Mouse (Mus musculus) stomach, embryonic 16.5 days (tissue): ENCODE measurements around the gene Enpp1. TPM values are rescaled to one million over a fixed set of nuclear protein-coding genes. Genes with fewer than 3 reads are reported as not detected.

Experiments used
- ATAC-seq: fragments of 200-750 bp; cut with Nextera tagmentation; 2 replicates; pipeline ENCODE4 v1.8.0; 2017; ENCODE audit warnings: moderate number of reproducible peaks, moderate TSS enrichment; ENCODE audit not compliant: insufficient read depth, low FRiP score
- H3K27ac ChIP-seq: fragments of 300-500 bp; sonication (generic); 2 replicates; pipeline ENCODE4 v1.5.1; 2014; ENCODE audit warnings: low read length
- H3K27me3 ChIP-seq: fragments of 300-500 bp; sonication (generic); 2 replicates; pipeline ENCODE4 v1.6.1; 2014; ENCODE audit warnings: low read length, control low read depth, mixed read lengths; ENCODE audit not compliant: control insufficient read depth, insufficient read depth
- H3K36me3 ChIP-seq: fragments of 300-500 bp; sonication (generic); 2 replicates; pipeline ENCODE4 v1.6.1; 2014; ENCODE audit warnings: low read length; ENCODE audit not compliant: control insufficient read depth, insufficient read depth
- H3K4me1 ChIP-seq: fragments of 300-500 bp; sonication (generic); 2 replicates; pipeline ENCODE4 v1.6.1; 2014; ENCODE audit warnings: low read length, control low read depth, mixed read lengths; ENCODE audit not compliant: control insufficient read depth, insufficient read depth
- H3K4me2 ChIP-seq: fragments of 300-500 bp; sonication (generic); 2 replicates; pipeline ENCODE4 v1.6.1; 2014; ENCODE audit warnings: low read depth, low read length, mixed read lengths
- H3K4me3 ChIP-seq: fragments of 300-500 bp; sonication (generic); replicated peaks from 2 replicates; pipeline ENCODE4 v1.5.1; 2014; ENCODE audit warnings: mild to moderate bottlenecking, low read length
- H3K9ac ChIP-seq: fragments of 300-500 bp; sonication (generic); 2 replicates; pipeline ENCODE4 v1.6.1; 2014; ENCODE audit warnings: low read length
- H3K9me3 ChIP-seq: fragments of 300-500 bp; sonication (generic); replicated peaks from 2 replicates; pipeline ENCODE4 v1.6.1; 2016; ENCODE audit warnings: low read length, control low read depth; ENCODE audit not compliant: control insufficient read depth
- WGBS: fragments of 180-500 bp; shearing (Covaris S2); extraction: QIAGEN DNeasy Blood & Tissue Kit; methylation state at CpG from one replicate; pipeline ENCODE4 v1.1.7; 2014; 5-methylcytosine and 5-hydroxymethylcytosine counted together
- polyA plus RNA-seq: library from polyadenylated mRNA; unstranded; fragments of >200 nt; fragmentation: Nextera tagmentation; extraction: Ambion mirVana; gene quantifications from 2 replicates; pipeline ENCODE4 v1.2.1, GENCODE M21; 2015

Enpp1 gene
- polyA plus RNA-seq, 1 experiment from 2014 or later, result 7.1 TPM

DNA sequence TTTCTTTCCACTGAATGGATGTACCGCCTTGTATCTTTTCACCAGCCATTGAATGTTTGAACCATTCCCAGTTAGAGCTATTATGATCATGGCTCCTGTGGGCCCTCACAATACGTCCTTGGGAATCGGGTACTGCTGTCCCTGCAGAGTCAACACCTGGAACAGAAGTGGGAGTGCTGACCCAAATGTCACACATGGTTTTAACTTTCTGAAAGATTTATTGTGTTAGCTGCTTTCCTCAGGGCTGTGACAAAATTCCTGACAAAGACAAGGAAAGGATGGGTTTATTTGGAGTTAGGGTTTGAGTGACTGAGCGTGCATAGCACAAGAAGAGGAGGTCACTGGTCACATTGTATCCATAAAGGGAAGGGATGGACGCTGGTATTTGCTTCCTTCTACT is 4.3 kb upstream of the Enpp1 start:
- peaks cover under 1% of the 10 kb centered on the region; the same call in 1 of the 2 replicates for H3K4me1 ChIP-seq
- no peak overlapping the region for H3K9ac ChIP-seq
- H3K36me3 ChIP-seq, result no peaks in the 10 kb centered on the region
- H3K9me3 ChIP-seq, result no peaks in the 10 kb centered on the region
- no peak overlapping the region for H3K4me3 ChIP-seq
- no peak for ATAC-seq
- H3K27me3 ChIP-seq, result no peaks in the 10 kb centered on the region
- no peak overlapping the region for H3K27ac ChIP-seq
- 78% methylated on average over 5 of the region's 5 CpGs for WGBS
- H3K4me2 ChIP-seq, result no peak overlapping the region

DNA sequence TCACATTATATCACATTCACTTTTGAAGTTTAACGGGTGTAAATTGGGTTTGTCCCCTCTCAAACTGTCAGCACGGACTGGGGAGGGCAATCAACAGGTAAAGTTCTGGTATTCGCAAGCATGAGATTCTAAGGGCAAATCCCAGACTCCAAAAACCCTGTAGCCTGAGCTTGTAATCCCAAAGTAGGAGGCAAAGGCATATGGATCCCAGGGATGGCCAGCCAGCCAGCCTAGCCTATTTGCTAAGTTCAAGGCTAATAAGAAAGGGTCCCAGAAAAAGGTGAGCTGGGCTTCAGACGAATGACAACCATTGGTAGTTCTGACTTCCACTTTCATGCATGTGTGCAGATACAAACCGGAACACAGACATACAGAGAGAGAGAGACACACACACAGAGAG is 942 bp upstream of the Enpp1 start:
- no peak overlapping the region for H3K4me3 ChIP-seq
- no peaks in the 10 kb centered on the region for H3K27me3 ChIP-seq
- no peak for ATAC-seq
- no peak overlapping the region for H3K4me2 ChIP-seq
- no peak overlapping the region for H3K9ac ChIP-seq
- H3K36me3 ChIP-seq, result no peaks in the 10 kb centered on the region
- H3K9me3 ChIP-seq, result no peaks in the 10 kb centered on the region
- peaks cover 3% of the 10 kb centered on the region; the same call in 1 of the 2 replicates for H3K4me1 ChIP-seq
- no peak overlapping the region for H3K27ac ChIP-seq
- WGBS, result 75% methylated on average over 5 of the region's 5 CpGs

DNA sequence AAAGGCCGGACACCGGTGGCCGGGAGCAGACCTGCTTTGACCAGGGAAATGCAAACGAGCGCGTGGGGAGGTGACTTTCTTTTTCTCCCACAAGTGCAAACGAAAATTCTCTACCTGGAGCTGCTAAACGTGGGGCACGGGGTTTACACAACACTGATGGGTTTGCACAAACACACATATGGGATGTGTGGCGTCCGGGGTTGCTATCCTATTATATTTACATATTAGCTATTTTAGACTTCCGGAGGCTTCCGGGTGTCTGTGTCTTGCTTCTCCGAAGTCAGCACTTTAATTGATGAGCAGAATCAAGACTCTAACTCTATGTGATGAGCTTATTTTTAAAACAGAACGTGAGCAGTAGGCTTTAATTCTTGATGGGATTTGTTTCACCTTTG is 405 bp upstream of the Enpp1 start:
- H3K9ac ChIP-seq, result peak overlapping the region; percentile 79
- no peaks in the 10 kb centered on the region for H3K27me3 ChIP-seq
- peak overlapping the region; percentile 98 for H3K4me2 ChIP-seq
- H3K4me1 ChIP-seq, result peaks cover 3% of the 10 kb centered on the region; the same call in 1 of the 2 replicates
- H3K27ac ChIP-seq, result no peak overlapping the region
- 11% methylated on average over 15 of the region's 15 CpGs for WGBS
- H3K9me3 ChIP-seq, result no peaks in the 10 kb centered on the region
- ATAC-seq, result no peak; the same call in 1 of the 2 replicates
- peak overlapping the region; percentile 77 for H3K4me3 ChIP-seq
- H3K36me3 ChIP-seq, result no peaks in the 10 kb centered on the region

DNA sequence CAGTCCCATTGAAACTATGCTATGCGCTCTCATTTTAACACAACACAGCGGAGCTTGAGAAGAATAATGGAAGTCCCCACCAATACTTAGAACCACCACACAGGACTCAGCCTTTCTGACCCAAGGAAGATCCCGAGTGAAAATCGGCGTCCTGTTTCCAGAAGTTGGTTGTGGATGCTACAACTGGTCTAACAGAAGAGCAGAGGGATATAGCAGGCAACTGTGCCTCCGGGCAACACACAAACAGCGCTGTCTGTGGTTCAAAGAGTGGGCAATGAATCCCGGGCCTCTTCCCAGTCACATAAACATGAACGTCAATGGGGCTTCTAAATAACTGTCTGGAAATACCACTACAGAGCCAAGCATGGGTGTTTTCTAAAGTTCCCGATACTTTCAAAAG is 888 bp downstream of the Enpp1 start:
- H3K27me3 ChIP-seq, result no peaks in the 10 kb centered on the region
- peak overlapping the region; percentile 98 for H3K4me2 ChIP-seq
- H3K4me3 ChIP-seq, result peak overlapping the region; percentile 77
- 25% methylated on average over 10 of the region's 10 CpGs for WGBS
- peak overlapping the region; percentile 79 for H3K9ac ChIP-seq
- H3K27ac ChIP-seq, result no peak overlapping the region
- no peak for ATAC-seq
- H3K36me3 ChIP-seq, result no peaks in the 10 kb centered on the region
- peaks cover 3% of the 10 kb centered on the region; the same call in 1 of the 2 replicates for H3K4me1 ChIP-seq
- H3K9me3 ChIP-seq, result no peaks in the 10 kb centered on the region

DNA sequence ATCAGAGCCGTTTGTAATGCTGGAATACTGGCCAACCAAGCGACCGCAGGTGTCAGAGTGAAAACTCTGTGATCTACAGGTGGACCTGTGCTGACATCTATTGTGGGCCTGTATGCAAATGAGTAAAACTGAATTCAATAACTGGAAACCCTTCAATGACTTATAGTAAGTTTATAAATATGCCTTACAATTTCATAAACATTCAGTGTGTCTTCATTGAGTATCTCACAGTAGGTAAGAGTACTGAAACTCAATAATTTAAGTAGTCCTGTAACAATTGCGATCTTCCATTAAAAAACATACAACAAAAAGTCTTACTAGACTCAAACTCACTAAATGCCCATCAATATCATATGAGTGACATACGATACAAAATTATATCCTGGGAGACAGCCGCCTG is 1.6 kb downstream of the Enpp1 start:
- Histone ChIP-seq H3K9me3 (no peaks in the 10 kb centered on the region), H3K27ac (no peak overlapping the region), H3K27me3 (no peaks in the 10 kb centered on the region), H3K4me1 (peaks cover 3% of the 10 kb centered on the region; the same call in 1 of the 2 replicates), H3K4me3 (no peak overlapping the region), H3K4me2 (peak overlapping the region; percentile 98), H3K36me3 (no peaks in the 10 kb centered on the region), H3K9ac (no peak overlapping the region)
- ATAC-seq, result no peak
- WGBS, result 86% methylated on average over 6 of the region's 6 CpGs

- H3K9ac ChIP-seq, result no peak overlapping the region
- no peaks in the 10 kb centered on the region for H3K9me3 ChIP-seq
- H3K4me3 ChIP-seq, result no peak overlapping the region
- no peak overlapping the region for H3K27ac ChIP-seq
- H3K36me3 ChIP-seq, result no peaks in the 10 kb centered on the region
- H3K4me1 ChIP-seq, result peaks cover 3% of the 10 kb centered on the region; the same call in 1 of the 2 replicates
- WGBS, result 81% methylated on average over 6 of the region's 6 CpGs
- ATAC-seq, result no peak
- no peaks in the 10 kb centered on the region for H3K27me3 ChIP-seq
- no peak overlapping the region for H3K4me2 ChIP-seq
These were observed 4.2 kb downstream of the Enpp1 start for GRCm38 (mm10) chr10:24707745-24708144.

- ATAC-seq, result no peak
- H3K27ac ChIP-seq, result no peak overlapping the region
- WGBS, result 55% methylated on average over 2 of the region's 2 CpGs
These were observed 5.4 kb downstream of the Enpp1 start for GRCm38 (mm10) chr10:24706431-24707140.

GRCm38 (mm10) chr10:24702698-24703097 is 9.3 kb downstream of the Enpp1 start:
- no peak for ATAC-seq
- H3K27me3 ChIP-seq, result no peaks in the 10 kb centered on the region
- no peak overlapping the region for H3K4me3 ChIP-seq
- H3K4me1 ChIP-seq, result no peaks in the 10 kb centered on the region
- H3K4me2 ChIP-seq, result no peak overlapping the region
- no peak overlapping the region for H3K27ac ChIP-seq
- no peaks in the 10 kb centered on the region for H3K9me3 ChIP-seq
- 77% methylated on average over 2 of the region's 2 CpGs for WGBS
- H3K9ac ChIP-seq, result no peak overlapping the region
- no peaks in the 10 kb centered on the region for H3K36me3 ChIP-seq

More at GRCm38 (mm10) chr10:24706431-24707140, 5.4 kb downstream of the Enpp1 start:
- Histone ChIP-seq H3K27me3 (no peaks in the 10 kb centered on the region), H3K4me1 (peaks cover 3% of the 10 kb centered on the region; the same call in 1 of the 2 replicates), H3K9ac (no peak overlapping the region), H3K4me2 (no peak overlapping the region), H3K4me3 (no peak overlapping the region), H3K9me3 (no peaks in the 10 kb centered on the region), H3K36me3 (no peaks in the 10 kb centered on the region)

- peak overlapping the region; percentile 31; the same call in 1 of the 2 replicates for H3K27ac ChIP-seq
- 42% methylated on average over 6 of the region's 6 CpGs for WGBS
These were observed 13.7 kb downstream of the Enpp1 start for GRCm38 (mm10) chr10:24698131-24698775.

More at GRCm38 (mm10) chr10:24698131-24698775, 13.7 kb downstream of the Enpp1 start:
- ATAC-seq, result peak; percentile 86
- Histone ChIP-seq H3K4me2 (no peak overlapping the region), H3K4me3 (no peak overlapping the region), H3K36me3 (no peaks in the 10 kb centered on the region), H3K4me1 (no peaks in the 10 kb centered on the region), H3K9me3 (no peaks in the 10 kb centered on the region), H3K9ac (no peak overlapping the region), H3K27me3 (no peaks in the 10 kb centered on the region)
